Mouse (Mus musculus): ENCODE results near the gene Dlg1.

The Dlg1 gene

DNA sequence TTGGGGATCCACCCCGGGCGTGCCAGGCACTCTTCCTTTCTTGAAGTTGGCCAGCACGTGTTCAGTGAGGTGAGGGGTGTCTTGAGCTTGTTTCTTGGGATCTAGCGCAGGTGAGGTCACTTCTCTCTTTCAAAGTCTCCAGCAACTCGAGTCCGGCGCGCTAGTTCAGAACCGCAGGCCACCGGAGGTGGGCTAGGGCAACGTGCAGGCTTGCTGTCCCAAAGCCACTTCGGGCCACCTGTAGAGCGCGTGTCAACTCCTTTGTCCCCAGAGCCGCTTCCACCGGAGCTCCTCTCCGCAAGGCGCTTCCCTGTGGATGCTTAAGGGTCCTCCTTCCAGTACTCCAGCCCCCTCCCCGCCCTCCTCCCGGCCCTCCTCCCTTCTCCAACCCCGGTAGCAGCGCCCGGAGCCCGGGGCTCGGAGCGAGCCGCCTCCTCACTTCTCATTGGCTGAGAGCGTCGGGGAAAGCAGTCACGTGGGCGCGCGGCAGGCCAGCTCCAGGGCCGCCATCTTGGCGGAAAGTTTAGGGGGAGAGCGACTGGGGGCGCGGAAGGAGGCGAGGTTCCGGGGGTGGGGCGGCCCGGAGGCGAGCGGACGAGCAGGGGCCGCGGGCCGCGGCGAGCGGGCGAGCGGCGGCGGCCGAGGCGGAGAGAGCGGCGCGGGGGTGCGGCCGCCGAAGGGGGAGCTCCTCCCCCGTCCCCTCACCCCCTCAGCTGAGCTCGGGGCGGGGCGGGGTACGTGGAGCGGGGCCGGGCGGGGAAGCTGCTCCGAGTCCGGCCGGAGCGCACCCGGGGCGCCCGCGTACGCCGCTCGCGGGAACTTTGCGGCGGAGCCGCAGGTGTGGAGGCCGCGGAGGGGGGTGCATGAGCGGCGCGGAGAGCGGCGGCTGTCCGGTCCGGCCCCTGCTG is at the start of gene Dlg1:
Gene Dlg1 (plus strand): TSS at position 65 of the 908 bp plus-strand sequence.
- DNase-seq, result peak; percentile 86 to 89

DNA sequence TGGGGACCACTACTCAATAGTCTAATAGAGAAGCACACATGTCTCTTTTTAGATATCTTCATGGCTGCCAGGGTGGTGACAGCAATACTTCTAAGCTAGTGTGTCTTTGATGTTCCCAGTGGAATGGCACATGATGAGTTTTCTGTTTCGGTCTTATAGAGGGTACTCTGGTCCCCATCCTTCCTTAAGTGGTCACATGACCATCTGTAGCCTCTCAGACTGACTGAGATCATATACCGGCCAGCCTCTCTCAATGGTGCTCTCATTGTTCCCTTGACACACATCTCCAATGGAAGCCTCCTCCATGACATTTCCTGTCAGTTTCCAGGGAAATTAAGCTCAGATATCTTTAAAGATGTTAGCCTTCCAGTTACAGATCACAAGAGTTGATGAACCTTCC is 46.9 kb upstream of the Dlg1 start:
- DNase-seq, result no peak

DNA sequence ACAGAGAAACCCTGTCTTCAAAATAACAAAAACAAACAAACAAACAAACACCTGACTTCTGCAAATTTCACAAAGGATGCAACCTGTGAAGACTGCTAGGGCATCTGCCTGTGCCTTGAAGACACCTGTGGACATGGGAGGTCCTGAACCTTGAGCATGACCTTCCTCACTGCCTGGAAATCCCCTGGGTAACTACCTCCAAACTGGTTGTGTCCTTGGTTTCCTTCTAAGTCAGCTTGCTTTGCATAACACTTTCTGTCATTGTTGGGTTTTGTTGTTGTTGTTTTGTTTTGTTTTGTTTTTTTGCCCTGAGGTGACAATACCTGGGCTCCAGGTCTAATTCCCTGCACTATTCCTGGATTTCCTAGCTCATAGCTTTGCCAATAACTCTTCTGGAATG is 46.1 kb upstream of the Dlg1 start:
- no peak for DNase-seq

DNA sequence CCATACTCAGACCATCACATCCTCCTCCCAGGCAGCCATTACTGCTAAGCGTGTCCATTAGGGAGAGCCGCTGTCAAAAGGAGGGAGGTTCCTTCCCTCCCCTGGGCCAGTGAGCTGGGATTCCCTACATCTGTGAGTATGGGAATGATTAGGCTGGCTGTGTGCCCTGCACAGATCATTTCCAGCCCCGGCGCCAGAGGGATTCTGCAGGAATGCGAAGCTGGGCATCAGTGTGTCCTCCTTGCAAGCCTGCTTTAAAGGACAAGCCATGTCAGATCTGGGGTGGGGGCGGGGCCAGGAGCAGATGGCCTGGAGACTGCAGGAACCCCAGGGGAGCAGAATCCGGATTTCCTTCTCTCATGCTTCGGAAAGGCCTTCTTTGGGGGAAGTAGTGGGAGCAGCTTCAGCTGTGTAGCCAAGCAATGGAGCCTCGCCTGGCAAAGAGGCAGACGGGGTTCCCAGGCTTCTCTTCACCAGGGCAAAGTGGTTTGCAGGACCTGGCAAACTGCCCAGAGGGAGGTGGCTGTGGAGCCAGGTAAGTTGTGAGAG is 45.3 kb upstream of the Dlg1 start:
- peak; percentile 62 to 73 for DNase-seq

DNA sequence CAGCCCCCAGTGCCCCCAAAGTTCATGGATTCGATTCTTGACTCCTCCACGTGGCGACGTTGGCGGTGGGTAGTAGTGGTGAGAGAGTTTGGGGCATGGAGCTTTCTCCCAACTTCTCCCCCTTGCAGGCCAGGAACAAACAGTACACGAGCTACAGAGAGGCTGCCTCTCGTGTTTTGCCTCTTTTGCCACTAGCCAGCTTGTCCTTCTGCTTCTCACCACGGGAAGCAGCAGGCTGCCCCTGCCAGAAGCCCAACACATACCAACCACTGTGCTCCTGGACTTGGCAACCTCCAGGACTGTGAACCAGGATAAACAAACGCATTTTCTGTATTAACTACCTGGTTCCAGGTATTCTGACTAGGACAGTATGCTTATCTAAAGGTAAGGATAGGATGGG is 44.6 kb upstream of the Dlg1 start:
- no peak for DNase-seq

DNA sequence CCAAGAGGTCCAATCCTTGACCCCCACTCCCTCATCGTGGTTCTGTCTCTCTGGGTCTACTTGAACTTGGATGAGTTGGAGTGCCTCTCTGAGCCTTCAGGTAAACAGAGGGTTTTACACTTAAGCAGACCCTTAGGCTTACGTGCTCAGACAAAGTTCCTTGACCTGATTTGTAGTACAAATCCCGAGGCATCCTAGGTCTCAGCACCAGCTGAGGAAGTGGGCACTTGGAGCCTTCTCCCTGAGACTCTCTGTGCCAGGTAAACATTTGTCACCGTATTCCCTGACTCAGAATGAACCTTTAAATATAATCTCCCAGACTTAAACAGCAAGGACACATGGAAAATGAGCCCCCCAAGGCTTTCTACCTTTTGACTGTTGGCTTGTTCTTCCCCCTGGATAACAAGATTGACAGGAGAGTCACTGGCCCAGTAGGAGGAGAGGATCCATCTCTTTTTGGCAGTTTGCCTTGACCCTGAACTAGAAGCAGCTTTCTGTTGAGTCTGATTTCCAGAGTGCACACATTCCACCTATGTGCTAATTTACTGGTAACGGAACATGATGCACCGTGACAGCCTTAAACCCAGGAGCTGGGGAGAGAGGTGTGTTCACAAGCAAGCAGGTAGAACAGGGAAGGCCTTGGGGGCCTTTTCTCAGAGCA is 43.4 kb upstream of the Dlg1 start:
- no peak for DNase-seq

DNA sequence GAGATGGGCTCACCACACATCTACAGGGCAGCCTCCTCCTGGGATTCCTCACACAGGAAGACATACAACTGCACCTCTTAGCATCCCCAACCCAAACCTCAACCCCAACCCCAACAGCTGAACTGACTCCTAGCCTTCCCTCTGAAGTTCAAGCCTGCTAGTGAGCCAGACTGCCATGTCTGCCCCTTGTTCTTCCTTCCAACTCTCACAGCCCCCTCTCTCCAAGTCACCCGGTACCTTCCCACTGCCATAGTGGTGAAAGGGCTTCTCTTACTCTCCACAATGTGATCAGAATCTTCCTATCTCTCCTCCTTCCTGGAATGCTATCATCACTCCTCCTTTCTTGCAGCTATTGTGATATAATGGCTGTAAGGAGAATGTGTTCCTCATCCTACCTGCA is 40.9 kb upstream of the Dlg1 start:
- no peak for DNase-seq

DNA sequence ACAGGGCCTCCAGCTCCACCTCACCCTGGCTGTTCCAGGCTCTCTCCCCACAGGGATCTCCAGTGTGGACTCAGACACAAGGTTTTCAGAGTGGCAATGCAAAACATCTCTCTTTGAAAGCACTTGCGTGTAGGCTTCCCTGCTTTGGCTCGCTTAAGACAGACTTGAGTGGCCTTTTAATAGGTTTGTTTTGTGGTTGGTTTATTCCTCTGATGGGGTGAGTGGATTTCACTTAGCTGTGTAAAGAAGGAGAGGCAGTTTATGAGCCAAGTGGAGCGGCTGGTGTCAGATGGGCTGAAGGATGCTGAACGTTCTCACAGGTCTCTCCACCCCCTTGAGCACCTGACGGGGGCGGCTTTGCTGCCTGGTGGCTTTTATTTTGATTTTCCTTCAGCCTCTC is 40.1 kb upstream of the Dlg1 start:
- DNase-seq, result peak; percentile 16 to 50

DNA sequence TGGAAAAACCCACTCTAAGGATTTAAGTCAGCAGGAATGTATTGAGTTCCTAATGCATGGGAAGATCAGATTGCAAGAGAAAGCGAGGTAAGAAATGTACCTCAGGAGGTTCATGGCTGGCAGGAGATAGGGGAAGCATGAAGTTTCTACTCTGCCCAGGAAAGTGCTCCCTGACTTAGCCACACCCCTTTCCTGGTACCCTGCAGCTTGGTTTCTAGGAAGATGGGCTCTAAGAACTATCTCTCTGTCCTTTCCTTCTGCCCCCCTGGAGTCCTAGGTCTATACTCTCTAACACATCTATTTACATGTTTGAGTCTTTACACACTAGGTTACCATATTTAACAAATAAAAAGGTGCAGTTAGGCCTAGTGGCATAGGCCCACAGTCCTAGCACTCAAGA is 38.5 kb upstream of the Dlg1 start:
- no peak for DNase-seq

DNA sequence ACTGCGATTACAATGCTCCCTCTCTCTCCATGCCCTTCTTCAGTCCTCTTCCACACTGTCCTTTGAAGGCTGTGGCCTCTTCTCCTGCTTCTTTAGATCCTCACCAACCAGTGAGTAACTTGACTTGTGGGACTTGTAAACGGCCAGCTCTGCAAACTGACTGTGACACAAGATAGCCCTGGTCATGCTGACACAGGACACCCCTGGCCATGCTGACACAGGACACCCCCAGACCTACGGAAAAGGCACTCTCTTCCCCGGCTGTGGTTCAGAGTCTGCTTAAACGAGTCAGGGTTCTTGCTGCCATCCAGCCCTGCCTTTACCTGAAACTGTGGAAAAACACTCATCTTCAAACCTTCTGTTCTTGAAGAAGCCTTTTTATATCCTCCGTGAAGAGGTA is 36.9 kb upstream of the Dlg1 start:
- no peak for DNase-seq

DNA sequence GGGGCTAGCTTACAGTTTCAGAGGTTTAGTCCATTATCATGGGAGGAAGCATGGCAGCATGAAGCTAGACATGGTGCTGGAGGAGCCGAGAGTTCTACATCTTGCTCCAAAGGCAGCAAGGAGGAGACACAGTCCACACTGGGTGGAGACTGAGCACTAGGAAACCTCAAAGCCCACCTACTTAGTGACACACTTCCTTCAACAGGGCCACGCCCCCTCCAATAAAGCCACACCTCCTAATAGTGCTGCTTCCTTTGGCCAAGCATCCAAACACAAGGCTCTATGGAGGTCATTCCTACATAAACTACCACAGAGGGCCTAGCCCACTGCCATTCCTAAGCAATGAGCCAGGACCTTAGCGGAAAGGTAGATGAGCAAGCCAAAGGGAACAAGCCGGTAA is 32.9 kb upstream of the Dlg1 start:
- DNase-seq, result no peak

DNA sequence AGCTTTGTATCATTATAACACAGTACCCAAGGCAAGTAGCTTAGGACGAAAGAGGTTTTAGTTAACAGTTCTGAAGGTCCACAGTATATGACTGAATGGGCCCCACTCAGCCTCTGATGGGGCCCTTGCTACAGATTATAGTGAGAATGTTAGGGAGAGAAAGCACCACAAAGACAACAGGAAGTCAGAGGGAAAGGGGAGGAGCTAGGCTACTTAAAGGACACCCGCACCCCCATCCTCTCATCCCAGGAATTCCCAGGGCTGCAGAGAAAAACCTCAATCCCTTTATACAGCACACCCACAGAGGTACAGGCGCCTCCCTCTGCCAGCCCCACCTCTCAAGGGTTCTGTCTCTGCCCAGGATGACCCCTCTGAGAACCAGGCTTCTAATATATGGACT is 32.2 kb upstream of the Dlg1 start:
- no peak for DNase-seq

DNA sequence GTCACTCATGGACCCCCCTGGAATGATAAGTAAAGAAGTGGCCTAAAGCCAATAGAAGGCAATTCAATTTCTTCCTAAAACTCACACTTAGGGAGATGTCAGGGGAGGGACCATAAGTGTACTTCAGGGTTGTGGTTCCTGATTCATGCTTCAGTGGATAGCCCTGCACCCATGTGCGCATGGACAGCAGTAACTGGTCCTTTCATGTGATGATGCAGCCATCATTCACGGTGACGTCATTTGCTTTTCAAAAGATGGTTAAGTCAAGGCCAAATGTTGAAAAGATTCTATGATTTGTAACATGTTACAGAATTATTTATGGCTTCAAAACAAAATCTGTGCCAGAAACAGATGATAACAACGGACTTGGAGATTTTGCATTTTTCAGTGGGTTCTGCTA is 28.9 kb upstream of the Dlg1 start:
- DNase-seq, result no peak

DNA sequence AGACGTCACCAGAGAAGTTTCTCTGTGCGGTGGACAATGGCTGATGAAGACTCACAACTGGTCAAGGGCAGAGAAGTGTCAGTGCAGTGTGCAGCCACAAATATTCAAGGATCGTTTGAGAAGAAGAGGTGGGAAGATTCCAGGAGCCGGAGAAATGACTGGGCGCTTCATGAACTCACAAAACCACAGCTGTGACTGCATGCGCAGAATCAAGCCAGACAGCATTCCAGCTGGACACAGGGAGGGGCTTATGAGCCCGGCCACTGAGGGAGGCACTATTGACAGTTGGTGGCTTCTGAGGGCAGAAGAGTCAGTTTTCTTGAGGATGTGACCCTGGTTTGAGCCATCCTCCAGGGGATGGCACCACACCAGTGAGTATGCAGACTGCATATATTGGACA is 24.9 kb upstream of the Dlg1 start:
- peak in 1 of 2 experiments; percentile 36 for DNase-seq

DNA sequence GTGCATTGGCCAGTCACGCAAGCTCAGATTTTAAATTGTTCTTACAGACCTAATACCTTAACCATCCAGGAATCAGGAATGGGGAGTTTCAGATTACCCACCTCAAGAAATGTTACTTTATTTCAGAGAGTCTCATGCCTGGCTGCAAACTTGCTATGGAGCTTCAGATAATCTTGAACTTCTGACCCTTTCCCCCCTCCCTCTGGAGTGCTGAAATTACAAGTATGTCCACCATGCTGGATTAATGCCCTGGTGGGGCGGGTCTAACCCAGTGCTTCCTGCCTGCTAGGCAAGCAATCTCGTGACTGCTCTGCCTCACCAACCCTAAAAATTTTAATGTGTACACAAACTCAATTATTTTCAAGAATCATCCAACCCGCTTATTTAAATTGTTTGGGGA is 23.3 kb upstream of the Dlg1 start:
- DNase-seq, result no peak

DNA sequence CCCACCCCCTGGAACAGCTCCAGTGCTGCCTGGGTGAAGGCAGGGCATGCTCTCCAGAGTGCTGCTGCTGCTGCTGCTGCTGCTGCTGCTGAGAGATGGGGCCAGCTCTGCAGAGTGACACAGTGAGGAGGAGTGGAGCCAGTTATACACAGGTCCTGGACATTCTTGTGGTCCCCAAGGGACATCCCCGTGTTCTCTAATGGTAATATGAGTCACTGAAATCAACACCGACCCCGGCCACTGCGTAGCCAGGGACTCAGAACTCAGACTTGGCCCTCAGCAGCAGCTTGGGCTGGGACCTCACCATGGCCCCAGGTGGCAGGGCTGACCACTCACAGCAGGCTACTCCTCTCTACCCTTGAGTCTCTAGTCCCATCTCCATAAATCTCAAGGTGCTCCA is 21.5 kb upstream of the Dlg1 start:
- DNase-seq, result no peak

DNA sequence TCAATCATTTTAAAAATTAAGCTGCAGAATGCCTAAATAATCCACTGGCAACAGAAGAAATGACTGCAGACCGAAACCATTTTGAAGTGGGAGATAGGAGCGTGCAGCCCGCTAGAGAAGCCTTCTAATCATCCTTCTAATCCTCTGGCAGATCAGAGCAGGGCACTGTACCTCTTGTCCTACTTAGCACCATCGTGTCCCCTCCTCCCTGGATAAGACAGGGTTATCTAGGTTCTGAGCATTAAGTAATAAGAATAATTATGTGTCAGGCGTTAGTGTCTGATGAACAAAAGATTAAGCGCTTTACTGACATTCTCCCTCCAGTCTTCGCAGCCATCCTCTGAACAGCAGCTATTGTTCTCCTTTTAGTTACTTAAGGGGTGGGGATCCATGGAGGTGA is 16.0 kb upstream of the Dlg1 start:
- DNase-seq, result no peak

DNA sequence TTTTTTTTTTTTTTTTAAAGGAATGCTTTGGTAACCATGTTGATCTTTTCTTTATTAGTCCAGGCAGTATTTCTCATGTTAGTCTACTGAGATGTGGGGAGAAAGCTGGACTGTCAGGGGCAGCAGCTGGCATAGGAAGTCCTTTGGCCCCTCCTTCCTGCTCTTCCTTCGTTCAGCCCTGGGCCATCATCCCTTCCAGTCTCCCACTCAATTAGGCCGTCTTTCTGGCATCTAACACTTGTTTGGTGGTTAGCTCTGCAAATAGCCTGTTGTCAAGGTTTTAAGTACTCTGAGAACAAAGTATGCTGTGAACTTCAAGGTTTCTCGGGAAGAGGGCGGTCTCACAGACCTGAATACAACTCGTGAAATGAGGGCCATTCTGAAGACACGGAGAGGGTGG is 12.5 kb upstream of the Dlg1 start:
- DNase-seq, result no peak

DNA sequence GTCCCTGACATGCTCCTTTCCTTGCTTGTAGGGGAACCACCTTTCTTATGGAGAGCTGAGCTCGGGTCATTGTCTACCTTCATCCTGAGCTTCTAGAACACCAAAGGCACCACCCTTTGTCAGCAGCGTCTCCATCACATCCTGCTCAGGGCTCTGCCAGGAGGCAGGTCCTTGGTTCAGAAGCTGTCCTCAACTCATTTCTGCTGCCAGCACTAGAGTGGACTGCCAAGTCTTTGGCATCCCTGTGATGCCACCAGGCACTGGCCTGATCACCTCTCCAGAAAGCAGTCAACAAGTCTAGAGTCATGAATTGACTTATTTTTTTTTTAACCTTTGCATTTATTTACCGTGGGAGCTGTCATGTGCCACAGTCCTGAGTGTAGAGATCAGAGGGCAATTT is 11.7 kb upstream of the Dlg1 start:
- DNase-seq, result no peak

DNA sequence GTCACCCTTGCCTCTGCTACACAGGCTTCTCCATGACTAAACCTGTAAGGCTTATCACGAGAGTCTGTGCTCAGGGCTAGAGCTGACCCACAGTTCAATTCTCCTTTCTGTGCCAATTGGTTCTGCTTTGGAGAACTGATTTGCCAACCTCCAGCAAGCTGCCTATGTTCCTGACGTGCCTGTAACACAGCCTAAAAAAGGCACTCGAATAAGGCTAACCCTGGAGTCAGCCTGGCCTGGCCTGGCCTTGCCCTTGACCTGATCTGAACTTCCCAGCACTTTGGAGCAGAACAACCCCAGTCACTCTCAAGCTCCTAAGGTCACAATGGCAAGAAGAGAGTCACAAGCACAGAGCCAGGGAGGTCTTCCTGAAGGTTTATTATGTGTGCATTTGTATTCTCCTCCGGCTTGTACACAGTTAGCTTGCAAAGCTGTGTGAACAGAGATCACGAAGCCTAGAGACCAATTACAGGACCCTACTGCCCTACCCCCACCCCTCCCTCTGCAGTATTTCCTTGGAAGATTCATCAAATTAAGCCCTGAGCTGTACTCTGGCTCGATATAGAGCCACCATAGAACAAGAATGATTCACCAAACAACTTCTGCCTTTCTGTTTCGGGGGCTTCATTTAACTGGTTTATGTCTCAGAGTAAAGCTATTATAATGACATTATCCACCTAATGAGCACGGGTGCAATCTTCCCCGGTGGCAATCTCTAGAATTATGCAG is 11.0 kb upstream of the Dlg1 start:
- no peak for DNase-seq

DNA sequence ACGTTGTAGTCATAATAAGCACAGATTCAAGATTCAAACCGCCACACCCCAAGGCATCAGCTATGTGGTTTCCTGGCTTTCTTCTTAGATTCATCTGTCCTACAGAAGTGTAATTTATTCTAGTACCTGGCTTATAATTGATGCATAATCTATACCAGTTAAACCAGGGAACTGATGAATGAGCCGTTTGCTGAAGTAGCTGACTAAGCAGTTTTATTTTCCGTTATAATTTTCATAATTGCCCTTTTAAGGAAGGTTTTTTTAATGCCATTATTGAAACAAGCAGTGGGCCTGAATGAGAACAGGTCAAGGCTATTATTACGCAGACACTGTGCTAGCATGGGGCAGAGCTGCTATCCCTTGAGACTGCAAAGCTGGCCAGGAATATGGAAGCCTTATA is 9.6 kb upstream of the Dlg1 start:
- no peak for DNase-seq

DNA sequence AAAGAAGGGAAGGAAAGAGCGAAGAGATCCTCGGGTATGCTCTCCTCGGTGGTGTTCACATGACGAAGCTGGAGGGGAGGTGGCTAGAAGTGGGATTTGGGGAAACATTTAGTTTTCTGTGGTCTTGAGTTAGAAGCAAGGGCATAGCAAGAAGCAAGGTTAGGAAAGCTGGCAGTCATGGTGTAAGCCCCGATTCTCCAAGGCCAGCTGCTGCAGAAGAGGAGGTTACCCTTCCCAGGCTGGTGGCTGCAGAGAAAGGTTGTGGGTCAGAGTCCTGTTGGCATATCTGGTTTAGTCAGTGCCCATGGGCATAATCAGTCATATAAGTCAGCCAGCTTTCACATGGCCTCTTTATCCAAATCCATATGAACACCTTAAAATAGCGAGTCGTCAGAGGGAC is 9.2 kb upstream of the Dlg1 start:
- DNase-seq, result no peak

DNA sequence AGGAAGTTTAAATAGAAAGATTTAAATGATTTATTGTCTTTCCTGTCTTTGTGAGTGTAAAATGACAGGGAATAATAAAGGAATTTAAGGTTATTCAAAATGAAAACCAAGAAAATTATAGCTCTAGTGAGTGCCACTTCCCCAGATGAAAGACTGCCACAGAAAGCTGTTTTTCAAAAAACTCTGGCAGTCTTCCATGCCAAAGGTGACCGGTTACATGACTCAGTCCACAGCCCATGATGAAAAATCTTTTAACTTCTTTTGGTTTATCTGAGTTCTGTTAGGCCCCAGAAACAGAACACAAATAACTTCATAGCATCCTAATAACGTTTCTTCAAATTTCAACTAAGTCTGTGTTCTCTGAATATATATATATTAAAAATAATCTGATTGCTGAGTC is 7.7 kb upstream of the Dlg1 start:
- no peak for DNase-seq

DNA sequence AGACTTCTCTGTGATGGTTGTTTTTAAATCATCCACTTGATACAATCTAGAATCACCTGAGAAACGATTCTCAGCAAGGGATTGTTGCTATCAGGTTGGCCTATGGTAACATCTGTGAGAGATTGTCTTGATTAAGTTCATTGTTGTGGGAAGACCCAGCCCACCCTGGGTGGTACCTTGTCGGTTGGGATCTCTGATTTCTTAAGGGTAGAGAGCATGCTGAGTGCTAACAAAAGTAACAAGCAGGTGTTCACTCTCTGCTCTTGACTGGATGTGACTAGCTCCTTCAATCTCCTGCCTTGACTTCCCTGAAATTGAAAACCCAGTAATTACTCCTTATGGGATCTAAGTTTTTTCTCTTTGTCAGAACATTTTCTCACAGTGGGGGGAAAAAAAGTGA is 5.7 kb upstream of the Dlg1 start:
- no peak for DNase-seq

All from lung, adult 18-20 months (tissue).